Mouse (Mus musculus) intestine, postnatal 0 days (tissue): ENCODE data around the gene Bricd5. TPM values are rescaled to one million over a fixed set of nuclear protein-coding genes. Genes with fewer than 3 reads are reported as not detected.

Experiments used
- ATAC-seq: fragments of 200-750 bp; cut with Nextera tagmentation; 2 replicates; pipeline ENCODE4 v1.8.0; 2017; ENCODE audit warnings: mild to moderate bottlenecking, moderate TSS enrichment, moderate library complexity
- H3K27ac ChIP-seq: fragments of 300-500 bp; sonication (generic); 2 replicates; pipeline ENCODE4 v1.5.1; 2014; ENCODE audit warnings: mild to moderate bottlenecking, low read depth, low read length, moderate library complexity
- H3K27me3 ChIP-seq: fragments of 300-500 bp; sonication (generic); replicated peaks from 2 replicates; pipeline ENCODE4 v1.6.1; 2014; ENCODE audit warnings: low read length, mixed read lengths; ENCODE audit not compliant: control insufficient read depth, insufficient read depth
- H3K36me3 ChIP-seq: fragments of 300-500 bp; sonication (generic); 2 replicates; pipeline ENCODE4 v1.6.1; 2014; ENCODE audit warnings: mild to moderate bottlenecking, moderate library complexity; ENCODE audit not compliant: control insufficient read depth, insufficient read depth
- H3K4me1 ChIP-seq: fragments of 300-500 bp; sonication (generic); replicated peaks from 2 replicates; pipeline ENCODE4 v1.6.1; 2014; ENCODE audit warnings: antibody characterized with exemption, low read length, mixed read lengths; ENCODE audit not compliant: control insufficient read depth, insufficient read depth
- H3K4me2 ChIP-seq: fragments of 300-500 bp; sonication (generic); replicated peaks from 2 replicates; pipeline ENCODE4 v1.6.1; 2014; ENCODE audit warnings: low read depth, mild to moderate bottlenecking, moderate library complexity
- H3K4me3 ChIP-seq: fragments of 300-500 bp; sonication (generic); 2 replicates; pipeline ENCODE4 v1.5.1; 2014; ENCODE audit warnings: low read depth, low read length
- H3K9ac ChIP-seq: fragments of 300-500 bp; sonication (generic); 2 replicates; pipeline ENCODE4 v1.6.1; 2014; ENCODE audit warnings: mild to moderate bottlenecking, low read depth, low read length
- H3K9me3 ChIP-seq: fragments of 300-500 bp; sonication (generic); 2 replicates; pipeline ENCODE4 v1.6.1; 2016; ENCODE audit warnings: mixed run types; ENCODE audit not compliant: control insufficient read depth
- CTCF ChIP-seq: sonication (generic); IDR thresholded peaks from 2 replicates; pipeline ENCODE4 v1.5.1; 2016; ENCODE audit warnings: low read depth, mild to moderate bottlenecking, control low read depth, antibody characterized with exemption, moderate library complexity
- WGBS: fragments of 180-500 bp; shearing (Covaris S2); extraction: QIAGEN DNeasy Blood & Tissue Kit; methylation state at CpG from one replicate; pipeline ENCODE4 v1.1.7; 2014; 5-methylcytosine and 5-hydroxymethylcytosine counted together
- polyA plus RNA-seq: library from polyadenylated mRNA; unstranded; fragments of >200 nt; fragmentation: Nextera tagmentation; extraction: Ambion mirVana; gene quantifications from 2 replicates; pipeline ENCODE4 v1.2.1, GENCODE M21; 2015

Bricd5 gene
- polyA plus RNA-seq, 1 experiment from 2014 or later, result not detected

GRCm38 (mm10) chr17:24520450-24520849, 46.8 kb downstream of the Bricd5 start:
- no peak for TF ChIP-seq CTCF
- WGBS, result 86% methylated on average over 4 of the region's 4 CpGs
- H3K9ac ChIP-seq, result no peak overlapping the region
- no peak for ATAC-seq
- no peak overlapping the region for H3K4me3 ChIP-seq
- no peaks in the 10 kb centered on the region for H3K9me3 ChIP-seq
- H3K27ac ChIP-seq, result no peak overlapping the region
- H3K4me1 ChIP-seq, result peaks cover 3% of the 10 kb centered on the region; the same call in 1 of the 2 replicates
- no peak overlapping the region for H3K4me2 ChIP-seq
- peaks cover 41% of the 10 kb centered on the region for H3K36me3 ChIP-seq
- H3K27me3 ChIP-seq, result no peaks in the 10 kb centered on the region

- ATAC-seq, result no peak
- 0 out of 2 replicates have a peak overlapping the region, but pooled peaks have one; percentile 7 for H3K27ac ChIP-seq
- H3K36me3 ChIP-seq, result peaks cover 11% of the 10 kb centered on the region; the same call in 1 of the 2 replicates
- TF ChIP-seq CTCF, result no peak
- H3K9me3 ChIP-seq, result no peaks in the 10 kb centered on the region
- H3K4me3 ChIP-seq, result no peak overlapping the region
- no peaks in the 10 kb centered on the region for H3K27me3 ChIP-seq
- peaks cover 7% of the 10 kb centered on the region; the same call in 1 of the 2 replicates for H3K4me1 ChIP-seq
- no peak overlapping the region; the same call in 1 of the 2 replicates for H3K4me2 ChIP-seq
- WGBS, result 64% methylated on average over 2 of the region's 2 CpGs
- H3K9ac ChIP-seq, result no peak overlapping the region
Observed at GRCm38 (mm10) chr17:24524734-24525133, 51.0 kb downstream of the Bricd5 start.

Other genes starting within 250 kb of the Bricd5 start
- gene Ccnf, start 222.4 kb upstream of the Bricd5 start, polyA plus RNA-seq, result 7.8 and 8.6 TPM in 2 replicates
- gene Abca17, start 122.8 kb upstream of the Bricd5 start, polyA plus RNA-seq, result not detected in 2 replicates
- gene Abca3, start 121.9 kb upstream of the Bricd5 start, polyA plus RNA-seq, result 11.3 and 12.7 TPM in 2 replicates
- 111 and 114 TPM in 2 replicates for gene Rnps1, start 59.3 kb upstream of the Bricd5 start, polyA plus RNA-seq
- 96.4 and 106 TPM in 2 replicates for gene Eci1, start 47.2 kb upstream of the Bricd5 start, polyA plus RNA-seq
- gene Dnase1l2, start 30.8 kb upstream of the Bricd5 start, polyA plus RNA-seq, result 0.73 and 0.80 TPM in 2 replicates
- 5.0 and 5.2 TPM in 2 replicates for gene E4f1, start 3.6 kb upstream of the Bricd5 start, polyA plus RNA-seq
- gene Pgp, start 3.5 kb upstream of the Bricd5 start, polyA plus RNA-seq, result 64.5 and 69.4 TPM in 2 replicates
- gene Mlst8, start 5.2 kb downstream of the Bricd5 start, polyA plus RNA-seq, result 11.9 and 12.9 TPM in 2 replicates
- 0.69 and 0.78 TPM in 2 replicates for gene Caskin1, start 14.7 kb downstream of the Bricd5 start, polyA plus RNA-seq
- gene Traf7, start 54.1 kb downstream of the Bricd5 start, polyA plus RNA-seq, result 39.7 and 41.2 TPM in 2 replicates
- 0.31 and 0.63 TPM in 2 replicates for gene Rab26, start 60.3 kb downstream of the Bricd5 start, polyA plus RNA-seq
- gene Pkd1, start 76.0 kb downstream of the Bricd5 start, polyA plus RNA-seq, result 5.4 and 8.3 TPM in 2 replicates
- 24.7 and 25.8 TPM in 2 replicates for gene Tsc2, start 158.7 kb downstream of the Bricd5 start, polyA plus RNA-seq
- gene Nthl1, start 158.8 kb downstream of the Bricd5 start, polyA plus RNA-seq, result 5.0 and 5.5 TPM in 2 replicates
- gene Slc9a3r2, start 176.4 kb downstream of the Bricd5 start, polyA plus RNA-seq, result 26.5 and 30.1 TPM in 2 replicates
- gene Npw, start 184.6 kb downstream of the Bricd5 start, polyA plus RNA-seq, result 0.20 TPM in 1 of 2 replicates, not detected in the other
- 13.4 and 13.5 TPM in 2 replicates for gene Zfp598, start 195.8 kb downstream of the Bricd5 start, polyA plus RNA-seq
- 6.0 and 6.2 TPM in 2 replicates for gene Syngr3, start 216.1 kb downstream of the Bricd5 start, polyA plus RNA-seq
- 42.0 and 42.2 TPM in 2 replicates for gene Gfer, start 222.3 kb downstream of the Bricd5 start, polyA plus RNA-seq
- 32.4 and 38.0 TPM in 2 replicates for gene Noxo1, start 222.3 kb downstream of the Bricd5 start, polyA plus RNA-seq
- gene Tbl3, start 233.8 kb downstream of the Bricd5 start, polyA plus RNA-seq, result 23.8 and 25.2 TPM in 2 replicates
- not detected in 2 replicates for gene Rnf151, start 244.2 kb downstream of the Bricd5 start, polyA plus RNA-seq
- 757 and 776 TPM in 2 replicates for gene Rps2, start 244.2 kb downstream of the Bricd5 start, polyA plus RNA-seq